Mouse (Mus musculus) embryonic facial prominence, embryonic 12.5 days (tissue): ENCODE data around the gene Srr. TPM values are rescaled to one million over a fixed set of nuclear protein-coding genes. Genes with fewer than 3 reads are reported as not detected.

Source experiments
- ATAC-seq: fragments of 200-750 bp; cut with Nextera tagmentation; 2 replicates; pipeline ENCODE4 v1.8.0; 2017; ENCODE audit not compliant: insufficient number of reproducible peaks, insufficient read depth, low FRiP score, low TSS enrichment
- H3K27ac ChIP-seq: fragments of 300-500 bp; sonication (generic); 2 replicates; pipeline ENCODE4 v1.5.1; 2016; ENCODE audit warnings: mild to moderate bottlenecking
- H3K27me3 ChIP-seq: fragments of 300-500 bp; sonication (generic); 2 replicates; pipeline ENCODE4 v1.6.1; 2016; ENCODE audit warnings: mild to moderate bottlenecking, moderate library complexity
- H3K36me3 ChIP-seq: fragments of 300-500 bp; sonication (generic); 2 replicates; pipeline ENCODE4 v1.6.1; 2016; ENCODE audit warnings: mild to moderate bottlenecking
- H3K4me1 ChIP-seq: fragments of 300-500 bp; sonication (generic); 2 replicates; pipeline ENCODE4 v1.6.1; 2016
- H3K4me2 ChIP-seq: fragments of 300-500 bp; sonication (generic); replicated peaks from 2 replicates; pipeline ENCODE4 v1.6.1; 2016; ENCODE audit warnings: mild to moderate bottlenecking, moderate library complexity
- H3K4me3 ChIP-seq: fragments of 300-500 bp; sonication (generic); 2 replicates; pipeline ENCODE4 v1.5.1; 2016; ENCODE audit warnings: mild to moderate bottlenecking
- H3K9ac ChIP-seq: fragments of 300-500 bp; sonication (generic); 2 replicates; pipeline ENCODE4 v1.6.1; 2016; ENCODE audit warnings: mild to moderate bottlenecking, moderate library complexity
- H3K9me3 ChIP-seq: fragments of 300-500 bp; sonication (generic); 2 replicates; pipeline ENCODE4 v1.6.1; 2016; ENCODE audit warnings: mild to moderate bottlenecking, moderate library complexity
- WGBS: fragments of 180-500 bp; shearing (Covaris S2); methylation state at CpG from one replicate; pipeline ENCODE4 v1.1.7; 2016; 5-methylcytosine and 5-hydroxymethylcytosine counted together
- polyA plus RNA-seq: library from polyadenylated mRNA; unstranded; fragments of >200 nt; fragmentation: Nextera tagmentation; extraction: Ambion mirVana; gene quantifications from 2 replicates; pipeline ENCODE4 v1.2.1, GENCODE M21; 2016

Gene Srr
- polyA plus RNA-seq, 1 experiment from 2014 or later = 30.0 TPM

DNA sequence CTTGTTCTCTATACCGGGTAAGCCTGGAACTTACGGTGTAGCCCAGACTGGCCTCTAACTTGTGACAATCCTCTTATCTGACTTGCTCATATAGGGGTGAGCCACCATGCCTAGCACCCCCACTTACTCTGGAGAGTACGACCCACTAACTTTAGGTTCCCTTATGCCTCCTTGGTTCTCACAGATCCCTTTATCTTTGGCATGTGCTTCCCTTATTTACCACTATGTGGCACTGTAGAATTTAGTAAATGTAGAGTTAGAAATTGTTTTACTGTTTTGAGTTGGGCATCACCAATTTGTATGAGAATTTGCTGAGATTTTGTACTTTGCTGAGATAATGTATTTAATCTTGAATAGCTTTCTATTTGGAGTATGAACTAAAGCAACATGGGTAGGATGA lies 20.6 kb upstream of the Srr start:
- Histone ChIP-seq H3K4me3 (no peak overlapping the region), H3K9me3 (no peaks in the 10 kb centered on the region), H3K9ac (no peak overlapping the region), H3K4me1 (no peaks in the 10 kb centered on the region), H3K4me2 (no peak overlapping the region), H3K36me3 (peaks cover 27% of the 10 kb centered on the region), H3K27me3 (no peaks in the 10 kb centered on the region), H3K27ac (no peak overlapping the region)
- 77% methylated on average over 3 of the region's 3 CpGs for WGBS
- ATAC-seq = no peak

GRCm38 (mm10) chr11:74930391-74930790 lies 4.6 kb upstream of the Srr start:
- H3K27ac ChIP-seq = no peak overlapping the region
- H3K4me1 ChIP-seq = peaks cover 10% of the 10 kb centered on the region
- no peak overlapping the region for H3K4me2 ChIP-seq
- H3K27me3 ChIP-seq = no peaks in the 10 kb centered on the region
- peaks cover 40% of the 10 kb centered on the region for H3K36me3 ChIP-seq
- H3K9ac ChIP-seq = no peak overlapping the region
- ATAC-seq = no peak
- H3K4me3 ChIP-seq = no peak overlapping the region
- no peaks in the 10 kb centered on the region for H3K9me3 ChIP-seq
- 90% methylated on average over 7 of the region's 7 CpGs for WGBS

GRCm38 (mm10) chr11:74929111-74929510 lies 3.4 kb upstream of the Srr start:
- H3K27me3 ChIP-seq = no peaks in the 10 kb centered on the region
- no peak overlapping the region for H3K4me2 ChIP-seq
- H3K4me3 ChIP-seq = no peak overlapping the region
- ATAC-seq = no peak
- no peaks in the 10 kb centered on the region for H3K9me3 ChIP-seq
- no peak overlapping the region for H3K9ac ChIP-seq
- 88% methylated on average over 4 of the region's 4 CpGs for WGBS
- peaks cover 16% of the 10 kb centered on the region for H3K4me1 ChIP-seq
- H3K36me3 ChIP-seq = peaks cover 28% of the 10 kb centered on the region
- no peak overlapping the region for H3K27ac ChIP-seq

DNA sequence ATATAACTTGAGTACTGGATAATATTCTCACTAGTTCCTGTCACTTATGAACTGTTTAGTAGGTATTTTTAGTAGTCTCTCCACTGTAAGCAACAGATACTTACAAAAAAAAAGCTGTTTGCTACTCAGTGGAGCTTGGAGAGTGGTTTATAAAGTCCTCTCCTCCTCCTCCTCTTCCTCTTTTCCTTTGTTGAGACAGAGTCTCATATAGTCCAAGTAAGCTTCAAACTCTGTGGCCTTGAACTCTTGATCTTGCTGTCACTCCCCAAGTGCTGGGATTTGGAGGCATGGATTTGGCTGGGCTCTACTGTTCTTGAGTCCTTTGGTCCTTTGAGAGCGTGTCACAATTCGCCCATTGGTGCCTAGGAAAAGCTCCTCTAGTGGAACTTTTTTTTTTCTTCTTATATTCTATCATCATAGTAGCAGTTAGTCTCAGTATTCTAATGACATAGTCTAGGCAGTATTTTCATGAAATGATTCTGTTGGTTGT lies 1.5 kb upstream of the Srr start:
- WGBS = 88% methylated on average over 2 of the region's 2 CpGs
- no peak for ATAC-seq
- Histone ChIP-seq H3K4me2 (peak overlapping the region; percentile 57; the same call in 1 of the 2 replicates), H3K4me1 (peaks cover 16% of the 10 kb centered on the region), H3K9me3 (no peaks in the 10 kb centered on the region), H3K9ac (no peak overlapping the region), H3K4me3 (no peak overlapping the region), H3K27me3 (no peaks in the 10 kb centered on the region), H3K27ac (no peak overlapping the region), H3K36me3 (peaks cover 12% of the 10 kb centered on the region)

- H3K4me1 ChIP-seq = peaks cover 16% of the 10 kb centered on the region
- peak; percentile 23; the same call in 1 of the 2 replicates for ATAC-seq
- 7% methylated on average over 11 of the region's 11 CpGs for WGBS
- H3K9me3 ChIP-seq = no peaks in the 10 kb centered on the region
- peaks cover 8% of the 10 kb centered on the region for H3K36me3 ChIP-seq
- peak overlapping the region; percentile 98 for H3K27ac ChIP-seq
- H3K9ac ChIP-seq = peak overlapping the region; percentile 86
- H3K4me2 ChIP-seq = peak overlapping the region; percentile 57
- no peaks in the 10 kb centered on the region for H3K27me3 ChIP-seq
- H3K4me3 ChIP-seq = peak overlapping the region; percentile 80
Observed at GRCm38 (mm10) chr11:74926388-74927005, 749 bp upstream of the Srr start.

DNA sequence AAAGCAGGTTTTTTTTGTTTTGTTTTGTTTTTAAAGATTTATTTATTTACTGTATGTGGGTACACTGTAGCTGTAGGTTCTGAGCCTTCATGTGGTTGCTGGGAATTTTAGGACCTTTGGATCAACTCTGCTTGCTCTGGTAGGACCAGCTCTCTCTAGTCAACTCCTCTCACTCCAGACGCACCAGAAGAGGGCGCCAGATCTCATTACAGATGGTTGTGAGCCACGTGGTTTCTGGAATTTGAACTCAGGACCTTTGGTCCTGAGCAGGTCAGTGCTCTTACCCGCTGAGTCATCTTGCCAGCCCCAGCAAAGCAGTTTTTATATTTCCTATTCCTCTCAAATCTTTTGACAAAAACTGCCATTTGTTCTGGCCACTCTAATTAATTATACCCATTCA lies 1.6 kb downstream of the Srr start:
- 56% methylated on average over 4 of the region's 4 CpGs for WGBS
- H3K4me2 ChIP-seq = peak overlapping the region; percentile 57
- peaks cover 3% of the 10 kb centered on the region; the same call in 1 of the 2 replicates for H3K36me3 ChIP-seq

GRCm38 (mm10) chr11:74919249-74919648 lies 6.5 kb downstream of the Srr start:
- Histone ChIP-seq H3K9me3 (no peaks in the 10 kb centered on the region), H3K4me2 (no peak overlapping the region), H3K27ac (no peak overlapping the region), H3K4me3 (no peak overlapping the region), H3K4me1 (no peaks in the 10 kb centered on the region), H3K9ac (no peak overlapping the region), H3K27me3 (no peaks in the 10 kb centered on the region), H3K36me3 (peaks cover 12% of the 10 kb centered on the region; the same call in 1 of the 2 replicates)
- no peak for ATAC-seq
- 79% methylated on average over 6 of the region's 6 CpGs for WGBS

More for the DNA sequence above, 1.6 kb downstream of the Srr start:
- peaks cover 16% of the 10 kb centered on the region for H3K4me1 ChIP-seq
- H3K4me3 ChIP-seq = 0 out of 2 replicates have a peak overlapping the region, but pooled peaks have one; percentile 80
- no peak for ATAC-seq
- no peaks in the 10 kb centered on the region for H3K9me3 ChIP-seq
- no peaks in the 10 kb centered on the region for H3K27me3 ChIP-seq
- H3K27ac ChIP-seq = no peak overlapping the region
- no peak overlapping the region for H3K9ac ChIP-seq

DNA sequence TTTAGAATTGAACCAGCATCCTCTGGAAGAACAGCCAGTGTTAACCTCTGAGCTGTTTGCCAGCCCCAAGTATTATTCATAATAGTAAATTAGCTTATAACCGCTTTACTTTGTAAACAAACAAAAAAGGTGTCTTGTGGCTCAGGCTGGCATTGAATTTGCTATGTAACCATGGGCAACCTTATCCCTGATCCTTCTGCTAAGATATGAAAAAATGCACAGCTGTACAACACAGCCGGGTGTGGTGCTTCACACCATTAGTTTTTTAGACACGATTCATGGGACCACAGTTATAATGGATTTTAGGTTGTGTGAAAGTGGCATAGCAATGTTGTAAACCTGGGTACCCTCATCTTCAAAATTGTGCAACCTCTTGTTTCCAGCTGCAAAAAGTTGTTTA lies 13.3 kb downstream of the Srr start:
- ATAC-seq = no peak
- H3K36me3 ChIP-seq = peaks cover 26% of the 10 kb centered on the region

DNA sequence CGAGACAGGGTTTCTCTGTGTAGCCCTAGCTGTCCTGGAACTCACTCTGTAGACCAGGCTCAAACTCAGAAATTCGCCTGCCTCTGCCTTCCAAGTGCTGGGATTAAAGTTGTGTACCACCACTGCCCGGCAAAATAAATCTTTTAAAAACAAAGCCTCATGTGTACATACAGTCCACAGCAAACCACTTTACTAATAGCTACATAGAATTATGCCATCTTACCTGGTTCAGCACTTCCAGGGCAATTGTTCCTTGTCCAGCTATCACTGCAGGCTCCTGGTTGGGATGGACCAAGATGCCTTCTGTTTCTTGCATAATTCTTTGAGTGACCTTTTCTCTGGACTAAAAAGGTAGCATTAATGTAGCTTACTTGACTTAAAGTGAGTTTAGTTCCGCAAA lies 15.8 kb downstream of the Srr start:
- H3K36me3 ChIP-seq = peaks cover 51% of the 10 kb centered on the region
- no peak for ATAC-seq
- no peak overlapping the region for H3K4me2 ChIP-seq
- no peak overlapping the region for H3K9ac ChIP-seq
- H3K4me3 ChIP-seq = no peak overlapping the region
- H3K9me3 ChIP-seq = no peaks in the 10 kb centered on the region
- no peak overlapping the region for H3K27ac ChIP-seq
- H3K4me1 ChIP-seq = no peaks in the 10 kb centered on the region
- no peaks in the 10 kb centered on the region for H3K27me3 ChIP-seq
- 86% methylated on average over 4 of the region's 4 CpGs for WGBS

More for the DNA sequence above, 13.3 kb downstream of the Srr start:
- H3K4me1 ChIP-seq = no peaks in the 10 kb centered on the region
- no peak overlapping the region for H3K27ac ChIP-seq
- no peak overlapping the region for H3K4me3 ChIP-seq
- H3K9ac ChIP-seq = no peak overlapping the region
- WGBS = 87% methylated on average over 3 of the region's 3 CpGs
- H3K4me2 ChIP-seq = no peak overlapping the region
- no peaks in the 10 kb centered on the region for H3K27me3 ChIP-seq
- no peaks in the 10 kb centered on the region for H3K9me3 ChIP-seq

DNA sequence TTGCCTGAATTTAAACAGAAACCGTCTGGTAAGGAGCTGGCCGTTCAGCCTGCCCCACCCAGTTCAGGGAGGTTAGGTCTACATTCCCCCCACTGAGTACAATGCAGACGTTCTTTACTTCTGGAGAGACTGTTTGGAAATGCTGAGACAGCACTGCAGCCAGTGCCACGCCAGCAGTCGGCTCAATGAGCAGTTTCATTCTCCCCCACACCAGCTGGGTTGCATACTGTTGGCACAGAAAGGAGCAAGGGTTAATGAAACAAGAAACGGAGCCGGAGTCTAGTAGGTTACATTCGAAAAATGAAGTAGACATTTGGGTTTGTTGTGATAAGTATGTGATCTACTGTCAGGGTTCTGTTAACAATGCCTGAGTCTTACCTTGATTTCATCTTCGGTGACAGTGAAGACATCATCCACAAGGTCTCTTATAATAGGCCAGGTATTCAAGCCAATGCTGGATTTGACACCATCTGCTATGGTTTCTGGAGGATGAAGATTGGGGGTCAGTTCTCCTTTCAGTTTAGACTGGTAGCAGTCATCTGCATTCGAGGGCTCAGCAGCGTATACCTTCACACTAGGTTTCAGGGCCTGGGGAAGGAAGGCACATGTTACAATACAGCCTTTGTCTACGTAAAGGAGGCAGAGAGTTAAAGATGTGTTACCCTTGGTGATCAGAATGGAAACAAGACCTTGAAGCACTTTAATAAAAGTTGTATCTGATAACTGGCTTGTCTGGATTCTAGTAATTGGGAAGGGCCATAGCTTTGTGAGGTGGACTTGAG lies 16.9 kb downstream of the Srr start:
- no peaks in the 10 kb centered on the region for H3K9me3 ChIP-seq
- H3K27ac ChIP-seq = no peak overlapping the region
- WGBS = 81% methylated on average over 12 of the region's 12 CpGs
- no peak overlapping the region for H3K4me2 ChIP-seq
- H3K9ac ChIP-seq = no peak overlapping the region
- no peaks in the 10 kb centered on the region for H3K27me3 ChIP-seq
- no peak for ATAC-seq
- H3K36me3 ChIP-seq = peaks cover 62% of the 10 kb centered on the region
- no peak overlapping the region for H3K4me3 ChIP-seq
- H3K4me1 ChIP-seq = no peaks in the 10 kb centered on the region

- H3K36me3 ChIP-seq = peaks cover 72% of the 10 kb centered on the region
- no peaks in the 10 kb centered on the region for H3K27me3 ChIP-seq
- 91% methylated on average over 6 of the region's 6 CpGs for WGBS
- no peaks in the 10 kb centered on the region for H3K4me1 ChIP-seq
- no peak overlapping the region for H3K4me2 ChIP-seq
- H3K9me3 ChIP-seq = no peaks in the 10 kb centered on the region
- no peak overlapping the region for H3K9ac ChIP-seq
- no peak for ATAC-seq
- H3K27ac ChIP-seq = no peak overlapping the region
- H3K4me3 ChIP-seq = no peak overlapping the region
Observed at GRCm38 (mm10) chr11:74907850-74908249, 17.9 kb downstream of the Srr start.

GRCm38 (mm10) chr11:74902416-74902815 lies 23.3 kb downstream of the Srr start:
- no peak for ATAC-seq
- Histone ChIP-seq H3K27ac (no peak overlapping the region), H3K4me3 (no peak overlapping the region), H3K4me2 (no peak overlapping the region), H3K27me3 (no peaks in the 10 kb centered on the region), H3K9me3 (no peaks in the 10 kb centered on the region), H3K36me3 (peaks cover 79% of the 10 kb centered on the region), H3K4me1 (no peaks in the 10 kb centered on the region), H3K9ac (no peak overlapping the region)
- WGBS = 90% methylated on average over 5 of the region's 5 CpGs
